Comparison of ENCODE assay signal across 25 mouse cellular contexts in the genomic region with DNA sequence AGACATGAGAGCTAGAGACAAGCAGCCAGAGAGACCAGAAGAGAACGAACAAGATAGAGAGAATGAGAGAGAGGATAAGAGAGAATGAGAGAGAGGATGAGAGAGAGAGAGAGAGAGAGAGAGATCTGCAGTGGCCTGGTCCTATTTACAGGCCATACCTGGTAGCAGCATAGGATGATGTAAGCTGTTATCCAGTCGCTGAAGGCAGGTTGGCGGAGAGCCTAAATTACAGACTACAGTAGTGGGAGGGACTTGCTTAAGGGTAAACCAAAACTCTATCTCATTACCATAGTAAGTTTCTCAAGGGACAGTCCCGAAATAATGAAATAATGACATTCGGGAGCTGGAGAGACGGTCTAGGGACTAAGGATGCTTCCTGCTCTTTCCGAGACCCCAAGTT. TPM values are rescaled to one million over a fixed set of nuclear protein-coding genes. Genes with fewer than 3 reads are reported as not detected.
DNase-seq lines count a peak whose midpoint lies in the region; ATAC-seq and TF ChIP-seq lines count a peak whose summit lies in the region.
"Had no signal": no experiment of that assay in that cellular context is flagged by ENCODE, and none has a peak within 500 bp of the region (broad histone marks: within the 10 kb centered on the region; RNA-seq: fewer than 3 reads in every experiment).

Gene Slc17a1, plus strand, starts transcription at position 346 of the 400 bp plus-strand sequence.

- in situ Hi-C loops in Patski (cut with MboI; ENCODE audit: low pct_unique_long_range_greater_than_20kb) = no loop called here

- H3K4me2 ChIP-seq in kidney, postnatal 0 days (ENCODE audit: low read length) = no peak within 1 kb of the TSS
- peak within 1 kb of the TSS; percentile 60 for H3K4me2 ChIP-seq in liver, postnatal 0 days (ENCODE audit: low read depth, low read length)
- H3K4me2 ChIP-seq: forebrain, embryonic 13.5 days; hindbrain, embryonic 12.5 days; midbrain, embryonic 13.5 days had no signal

- ATAC-seq in Patski = no peak
- ATAC-seq in kidney, postnatal 0 days (replicated peaks; ENCODE audit: low FRiP score, low read depth) = no peak
- peak; percentile 86 for ATAC-seq in liver, postnatal 0 days
- ATAC-seq in inflammation-experienced regulatory T-cells, adult 6 months = no peak
- ATAC-seq: forebrain, embryonic 13.5 days; midbrain, embryonic 13.5 days had no signal

- no peak within 1 kb of the TSS for H3K9ac ChIP-seq in kidney, postnatal 0 days (ENCODE audit: low read depth, low read length)
- peak within 1 kb of the TSS; percentile 5; the same call in 1 of the 2 replicates for H3K9ac ChIP-seq in liver, postnatal 0 days (replicated peaks)
- H3K9ac ChIP-seq: forebrain, embryonic 13.5 days; hindbrain, embryonic 12.5 days; midbrain, embryonic 13.5 days had no signal

- TF ChIP-seq EP300 in liver, postnatal 0 days (IDR thresholded peaks at IDR 0.05; ENCODE audit: low read depth) = no peak

- peak; percentile 62 to 68 for DNase-seq in kidney, adult 8-10 months
- no peak for DNase-seq in kidney, postnatal 10 days
- no peak for DNase-seq in Patski (ENCODE audit: low read depth, low spot score)
- no peak for DNase-seq in kidney, postnatal 0 days (ENCODE audit: low spot score)
- DNase-seq in liver, postnatal 0 days = peak; percentile 51
- DNase-seq in left cerebral cortex, adult 8-10 months (ENCODE audit: low spot score in 2 of 2) = no peak
- DNase-seq: cerebellum, adult 11 months; cerebellum, postnatal 14 days; embryo, embryonic 11 days; heart, postnatal 10 days; lung, adult 18-20 months; lung, postnatal 4 days; thymus, adult 18-20 months had no signal

- H3K9me3 ChIP-seq in kidney, postnatal 0 days (replicated peaks; ENCODE audit: low read length) = no peaks in the 10 kb centered on the region
- H3K9me3 ChIP-seq in liver, postnatal 0 days (ENCODE audit: low read length) = no peaks in the 10 kb centered on the region
- H3K9me3 ChIP-seq: forebrain, embryonic 13.5 days; heart, embryonic 10.5 days; hindbrain, embryonic 12.5 days; midbrain, embryonic 13.5 days had no signal

- no peak within 1 kb of the TSS for H3K27ac ChIP-seq in kidney, postnatal 0 days
- H3K27ac ChIP-seq in liver, postnatal 0 days (ENCODE audit: low read depth) = peak within 1 kb of the TSS; percentile 81
- H3K27ac ChIP-seq: forebrain, embryonic 13.5 days; heart, embryonic 10.5 days; hindbrain, embryonic 12.5 days; left cerebral cortex, adult 2 months; midbrain, embryonic 13.5 days had no signal

- no peak for TF ChIP-seq CTCF in Patski (IDR thresholded peaks at IDR 0.05)
- no peak for TF ChIP-seq CTCF in kidney, postnatal 0 days (IDR thresholded peaks at IDR 0.05; ENCODE audit: low read depth)
- no peak for TF ChIP-seq CTCF in liver, postnatal 0 days (IDR thresholded peaks at IDR 0.05; ENCODE audit: low read depth)

- WGBS in kidney, postnatal 0 days = 87% methylated on average over 7 of the region's 7 CpGs
- WGBS in liver, postnatal 0 days (ENCODE audit: insufficient replicate concordance) = 62% methylated on average over 7 of the region's 7 CpGs

- H3K36me3 ChIP-seq in kidney, postnatal 0 days (ENCODE audit: insufficient read depth, low read length) = no peaks in the 10 kb centered on the region
- H3K36me3 ChIP-seq in liver, postnatal 0 days (replicated peaks; ENCODE audit: insufficient read depth, low read length) = no peaks in the 10 kb centered on the region
- H3K36me3 ChIP-seq: heart, embryonic 10.5 days; hindbrain, embryonic 12.5 days; midbrain, embryonic 13.5 days had no signal

- H3K27me3 ChIP-seq in Patski = peaks cover 9% of the 10 kb centered on the region
- no peaks in the 10 kb centered on the region for H3K27me3 ChIP-seq in kidney, postnatal 0 days (ENCODE audit: insufficient read depth, low read length)
- no peaks in the 10 kb centered on the region for H3K27me3 ChIP-seq in liver, postnatal 0 days (ENCODE audit: insufficient read depth, low read length)
- H3K27me3 ChIP-seq: forebrain, embryonic 13.5 days; hindbrain, embryonic 12.5 days; midbrain, embryonic 13.5 days had no signal

- H3K4me1 ChIP-seq in kidney, postnatal 0 days (replicated peaks; ENCODE audit: insufficient read depth, low read length) = peaks cover 7% of the 10 kb centered on the region; the same call in 1 of the 2 replicates
- peaks cover 11% of the 10 kb centered on the region for H3K4me1 ChIP-seq in liver, postnatal 0 days (ENCODE audit: insufficient read depth)
- H3K4me1 ChIP-seq: forebrain, embryonic 13.5 days; hindbrain, embryonic 12.5 days; midbrain, embryonic 13.5 days had no signal

- CTCF ChIA-PET in Patski (lab: Charles Lee) = interaction anchor here (0.9 kb wide), 1 partner anchor 15 kb away, joined by 3 read pairs; no protein-coding TSS in a partner anchor

- no peak within 1 kb of the TSS for H3K4me3 ChIP-seq in kidney, postnatal 0 days (replicated peaks; ENCODE audit: low read depth, low read length)
- peak within 1 kb of the TSS; percentile 16 for H3K4me3 ChIP-seq in liver, postnatal 0 days (ENCODE audit: low read depth, low read length)
- H3K4me3 ChIP-seq: forebrain, embryonic 13.5 days; heart, embryonic 10.5 days; hindbrain, embryonic 12.5 days; left cerebral cortex, adult 2 months; midbrain, embryonic 13.5 days had no signal

- POLR2A ChIA-PET in Patski (lab: Charles Lee) = interaction anchor here (0.5 kb wide), 1 partner anchor 36 kb away, joined by 4 read pairs; no protein-coding TSS in a partner anchor

RNA-seq across cellular contexts. Expression of gene Slc17a1, which starts in this region (rescaled TPM):
- 15.2 TPM for polyA plus RNA-seq in Patski (2021)
- polyA plus RNA-seq in kidney, postnatal 0 days (2015; fragmentation: Nextera tagmentation; extraction: Ambion mirVana) = 79.1 and 84.5 TPM in 2 replicates
- 1.0 and 1.2 TPM in 2 replicates for polyA plus RNA-seq in liver, postnatal 0 days (2015; fragmentation: Nextera tagmentation; extraction: Ambion mirVana)
- not detected for total RNA-seq in left cerebral cortex, adult 8-10 months (2022)
- polyA plus RNA-seq in inflammation-experienced regulatory T-cells, adult 6 months (2017; shearing (Covaris generic)) = not detected
- total RNA-seq: adrenal gland, adult 18-20 months; ES-E14; gastrocnemius, postnatal 4 days; heart, postnatal 10 days; left cerebral cortex, adult 2 months had no signal
- polyA plus RNA-seq: forebrain, embryonic 13.5 days; heart, embryonic 10.5 days; hindbrain, embryonic 12.5 days; neural tube, embryonic 14.5 days; small intestine, adult 2 months; urinary bladder, adult 2 months had no signal

Comparison
In these comparisons a context has a peak if more than half of its experiments do, and no peak if none do; other contexts are left out.
1. DNase-seq: peak in kidney, adult 8-10 months (2 of 2) and liver, postnatal 0 days (single experiment); none in kidney, postnatal 10 days (single experiment), Patski (single experiment), kidney, postnatal 0 days (single experiment) and left cerebral cortex, adult 8-10 months (0 of 2).